Mouse (Mus musculus) urinary bladder, adult 18-20 months (tissue): ENCODE results near the gene Noa1.

Experiments used
- DNase-seq, 2 experiments: peaks; one replicate each; pipeline ENCODE4 v3.0.0; 2022; ENCODE audit warnings: low spot score in 2 of 2, mixed read lengths in 2 of 2

Noa1 gene

GRCm38 (mm10) chr5:77309924-77310772, at the start of gene Noa1, which contains the start of gene Polr2b:
Gene Noa1 (minus strand): TSS chr5:77310084.
Gene Polr2b (plus strand): TSS chr5:77310147.
- DNase-seq: peak; percentile 98 to 99

- DNase-seq: peak; percentile 52 to 54
These were observed 48.5 kb upstream of the Noa1 start for GRCm38 (mm10) chr5:77358347-77358746.

DNA sequence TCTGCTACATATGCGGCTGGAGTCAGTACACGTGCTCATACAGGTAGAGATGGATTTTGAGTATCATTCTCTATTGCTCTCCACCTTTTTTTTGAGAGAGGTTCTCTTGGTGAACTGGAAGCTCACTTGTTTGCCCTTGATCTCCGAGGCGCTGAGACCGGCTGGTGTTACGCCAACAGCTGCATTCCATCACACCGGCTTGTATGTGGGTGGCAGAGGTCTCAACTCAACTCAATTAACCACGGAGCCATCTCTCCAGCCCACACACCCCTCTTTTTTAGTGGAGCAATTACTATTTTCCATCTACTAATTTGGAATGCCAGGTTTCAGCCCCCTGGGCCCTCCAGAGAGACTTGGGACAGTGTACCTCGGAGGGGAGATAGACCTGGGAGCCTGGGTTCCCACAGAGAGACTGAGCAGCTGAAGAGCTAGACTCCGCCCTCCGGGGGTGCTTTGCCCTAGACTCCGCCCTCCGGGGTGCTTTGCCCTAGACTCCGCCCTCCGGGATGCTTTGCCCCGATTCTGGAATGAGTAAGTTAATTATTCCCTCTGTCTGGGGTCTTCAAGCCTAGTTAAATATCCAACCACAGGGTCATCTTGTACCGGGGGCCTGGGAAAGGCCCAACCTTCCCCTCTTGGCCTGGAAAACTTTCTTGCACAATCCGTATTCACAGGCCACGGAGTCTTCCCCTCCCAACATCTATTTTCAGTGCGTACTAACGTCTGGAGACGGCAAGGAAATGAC, 47.7 kb upstream of the Noa1 start:
- peak; percentile 75 to 76 for DNase-seq

DNA sequence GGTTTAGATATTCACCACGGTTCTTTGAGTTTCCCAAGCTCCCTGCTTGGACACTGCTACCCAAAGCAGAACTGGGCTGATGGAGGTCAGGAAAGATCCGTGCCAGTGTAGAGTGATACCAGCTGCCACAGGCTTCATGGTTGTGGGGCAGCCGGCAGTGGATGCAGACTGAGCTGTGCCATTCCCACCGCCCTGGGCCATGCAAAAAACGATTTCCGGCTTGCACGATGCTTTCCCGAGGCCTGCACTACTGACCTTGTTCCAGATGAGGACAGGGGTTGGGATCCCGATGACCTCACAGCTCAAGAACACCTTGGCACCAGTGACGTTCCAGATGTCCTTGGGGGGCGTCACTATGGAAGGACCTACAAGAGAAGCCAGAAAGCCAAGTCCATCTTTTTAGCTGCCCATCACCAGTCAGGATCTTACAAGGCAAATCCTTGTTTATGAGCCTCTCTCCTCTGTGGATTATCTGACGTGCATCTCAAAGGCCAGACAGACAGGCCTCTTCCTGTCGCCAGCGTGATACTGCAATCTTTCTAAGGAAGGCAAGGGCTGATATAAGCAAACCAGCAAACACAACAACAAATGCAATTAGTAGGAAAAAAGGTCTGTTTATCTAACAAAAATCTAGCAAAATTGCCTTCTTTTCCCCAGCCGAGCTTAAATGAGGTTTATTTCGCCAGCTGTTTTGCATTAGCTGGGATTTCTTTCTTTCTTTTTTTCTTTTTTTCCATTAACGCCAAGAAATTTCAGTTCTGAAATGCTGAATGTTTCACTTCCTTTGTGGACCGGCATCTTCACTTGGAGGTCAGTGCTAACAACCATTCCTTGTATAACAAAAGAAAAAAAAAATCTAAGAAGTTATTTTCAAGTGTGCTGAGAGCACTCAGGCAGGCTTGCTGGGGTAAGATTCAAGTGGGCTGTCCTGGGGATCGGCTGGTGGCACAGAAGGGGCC, 45.7 kb upstream of the Noa1 start:
- DNase-seq: no peak

GRCm38 (mm10) chr5:77354361-77354787, 44.5 kb upstream of the Noa1 start:
- DNase-seq: peak; percentile 79 to 87

DNA sequence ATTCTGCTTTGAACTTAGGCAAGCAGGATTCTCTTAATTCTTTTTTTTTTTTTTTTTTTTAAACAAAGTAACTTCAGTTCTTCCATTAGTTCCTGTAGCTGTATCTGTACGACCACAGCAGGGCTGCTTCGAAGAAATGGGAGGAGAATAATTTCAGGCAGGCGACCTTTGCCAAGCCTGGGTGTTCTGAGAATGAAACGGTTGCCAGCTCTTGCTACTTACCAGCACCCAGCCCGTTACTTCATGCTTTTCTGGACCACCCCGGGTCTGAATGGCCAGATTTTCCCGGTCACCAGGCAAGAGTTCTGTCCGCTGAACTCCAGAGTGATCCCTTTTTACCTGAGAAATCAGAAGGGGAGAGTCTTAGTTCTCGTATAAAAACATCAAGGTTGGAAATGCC, 41.8 kb upstream of the Noa1 start:
- no peak for DNase-seq

DNA sequence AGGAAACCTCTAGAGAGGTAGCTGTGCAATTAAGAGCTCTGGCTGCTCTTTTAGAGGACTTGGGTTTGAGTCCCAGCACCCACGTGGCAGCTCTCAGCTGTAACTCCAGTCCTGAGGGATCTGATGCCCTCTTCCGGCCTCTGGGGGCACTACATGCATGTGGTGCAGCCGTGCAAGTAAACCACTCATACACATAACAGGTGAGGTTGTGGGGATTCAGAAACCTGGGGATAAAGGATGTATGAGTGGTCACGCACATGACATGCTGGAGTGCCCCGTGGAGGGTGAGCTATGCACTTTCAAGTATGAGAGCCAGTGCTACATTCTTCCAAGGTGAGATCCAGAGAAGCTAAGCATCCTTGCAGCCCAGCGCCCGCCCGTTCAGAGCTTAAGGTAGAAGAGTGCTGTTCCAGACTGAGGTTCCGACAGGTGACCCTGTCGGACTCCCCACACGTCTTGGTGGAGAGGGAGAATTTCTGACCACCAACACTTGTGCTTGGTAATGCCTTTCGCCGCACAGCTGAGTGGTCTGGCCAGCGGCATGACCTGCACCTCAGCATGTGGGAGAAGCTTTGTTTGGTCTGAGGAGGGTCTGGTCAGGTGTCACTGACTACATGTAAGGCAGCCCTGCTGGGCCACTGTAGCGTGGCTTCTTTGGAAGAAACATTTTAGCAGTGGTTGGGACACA, 40.2 kb upstream of the Noa1 start:
- no peak for DNase-seq

GRCm38 (mm10) chr5:77348901-77349300, 39.0 kb upstream of the Noa1 start:
- DNase-seq: no peak

GRCm38 (mm10) chr5:77340033-77340432, 30.1 kb upstream of the Noa1 start:
- no peak for DNase-seq

DNA sequence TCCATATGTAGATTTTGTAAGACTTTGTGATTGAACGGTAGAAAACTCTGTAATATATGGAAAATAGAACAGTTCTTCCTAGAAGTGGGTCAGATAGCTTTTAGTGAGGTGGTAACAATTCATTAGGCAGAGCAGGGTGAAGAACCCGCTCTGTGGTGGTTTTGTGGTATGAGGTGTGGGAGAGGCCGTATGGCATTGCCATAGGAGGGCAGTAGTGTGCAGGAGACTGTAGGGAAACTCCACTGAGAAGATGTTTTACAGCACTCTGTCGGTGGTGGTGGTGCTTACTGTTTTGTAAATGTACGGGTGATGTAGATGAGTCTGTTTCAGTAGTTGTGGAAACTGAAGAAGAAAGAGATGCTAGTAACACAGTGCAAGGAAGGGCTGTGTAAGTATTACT, 20.3 kb upstream of the Noa1 start:
- no peak for DNase-seq

DNA sequence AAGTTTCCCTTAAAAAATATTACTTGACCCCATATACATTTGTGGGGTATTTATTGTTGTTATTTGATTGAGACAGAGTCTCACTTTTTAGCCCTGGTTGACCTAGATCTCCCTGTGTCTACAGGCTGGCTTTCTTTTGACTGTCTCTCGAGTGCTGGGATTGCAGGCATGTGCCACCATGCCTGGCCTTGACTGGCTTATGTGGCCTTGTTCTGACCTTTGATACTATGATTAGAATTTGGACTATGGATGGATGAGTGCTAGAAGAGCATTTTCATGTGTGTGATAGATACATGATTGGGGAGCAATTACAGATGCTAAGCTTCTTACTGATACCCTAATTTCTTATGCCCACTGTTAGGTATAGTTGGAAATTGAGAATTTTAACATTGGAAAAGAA, 15.1 kb upstream of the Noa1 start:
- no peak for DNase-seq

GRCm38 (mm10) chr5:77314986-77315385, 5.1 kb upstream of the Noa1 start:
- DNase-seq: no peak

GRCm38 (mm10) chr5:77314206-77314605, 4.3 kb upstream of the Noa1 start:
- no peak for DNase-seq

- peak in 1 of 2 experiments; percentile 39 for DNase-seq
These were observed 605 bp downstream of the Noa1 start for GRCm38 (mm10) chr5:77309051-77309906.

DNA sequence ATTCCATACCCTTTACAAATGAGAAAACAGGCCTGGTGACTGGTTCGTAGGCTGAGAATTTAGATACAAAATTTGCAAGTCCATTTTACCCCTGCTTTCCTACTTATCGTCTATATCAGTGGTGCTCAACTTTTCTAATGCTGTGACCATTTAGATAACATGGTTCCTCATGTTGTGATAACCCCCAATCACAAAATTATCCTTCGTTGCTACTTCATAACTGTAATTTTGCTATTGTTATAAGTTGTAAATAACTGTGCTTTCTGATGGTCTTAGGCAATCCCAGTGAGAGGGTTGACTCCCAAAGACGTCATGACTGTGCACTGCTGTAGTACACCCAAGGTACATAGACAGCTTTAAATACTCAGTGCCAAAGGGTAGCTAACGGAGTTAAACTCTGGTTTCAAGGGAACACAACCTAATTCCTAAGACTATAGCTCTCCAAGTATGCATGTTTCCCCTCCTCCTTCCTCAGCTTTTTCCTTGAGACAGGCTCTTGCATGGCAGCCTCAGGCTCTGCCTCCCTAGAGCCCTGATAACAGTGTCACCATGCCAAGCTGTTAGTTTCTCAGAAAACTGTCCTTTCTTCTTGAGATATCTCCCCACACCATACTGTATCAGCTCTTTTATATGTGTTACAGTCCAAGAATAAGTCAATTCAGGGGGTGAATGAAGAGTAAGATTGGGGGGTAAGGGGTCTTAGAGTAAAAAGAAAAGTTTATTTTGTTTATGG, 1.9 kb downstream of the Noa1 start:
- no peak for DNase-seq

- no peak for DNase-seq
These were observed 8.5 kb downstream of the Noa1 start for GRCm38 (mm10) chr5:77301296-77301903.

- no peak for DNase-seq
These were observed 10.4 kb downstream of the Noa1 start for GRCm38 (mm10) chr5:77299486-77299885.

- no peak for DNase-seq
These were observed 16.9 kb downstream of the Noa1 start for GRCm38 (mm10) chr5:77292803-77293522.
